Mouse (Mus musculus): ENCODE results near the gene Plcb1.

Plcb1 gene

GRCm38 (mm10) chr2:135439546-135440517 lies 654.0 kb downstream of the Plcb1 start:
- peak; percentile 89 for DNase-seq

- no peak for DNase-seq
These were observed 667.7 kb downstream of the Plcb1 start for GRCm38 (mm10) chr2:135453581-135453980.

- no peak for DNase-seq
These were observed 668.1 kb downstream of the Plcb1 start for GRCm38 (mm10) chr2:135454015-135454414.

GRCm38 (mm10) chr2:135454455-135454854 lies 668.6 kb downstream of the Plcb1 start:
- DNase-seq: no peak

GRCm38 (mm10) chr2:135467895-135468294 lies 682.0 kb downstream of the Plcb1 start:
- no peak for DNase-seq

- no peak for DNase-seq
These were observed 688.2 kb downstream of the Plcb1 start for GRCm38 (mm10) chr2:135474107-135474506.

GRCm38 (mm10) chr2:135485248-135485647 lies 699.4 kb downstream of the Plcb1 start:
- DNase-seq: no peak

GRCm38 (mm10) chr2:135488277-135488676 lies 702.4 kb downstream of the Plcb1 start:
- no peak for DNase-seq

- no peak for DNase-seq
These were observed 703.3 kb downstream of the Plcb1 start for GRCm38 (mm10) chr2:135489127-135489526.

GRCm38 (mm10) chr2:135492777-135493176 lies 706.9 kb downstream of the Plcb1 start:
- DNase-seq: no peak

- DNase-seq: no peak
These were observed 710.7 kb downstream of the Plcb1 start for GRCm38 (mm10) chr2:135496553-135496952.

- peak; percentile 22 for DNase-seq
These were observed 711.4 kb downstream of the Plcb1 start for GRCm38 (mm10) chr2:135497251-135497650.

- no peak for DNase-seq
These were observed 715.0 kb downstream of the Plcb1 start for GRCm38 (mm10) chr2:135500872-135501271.

- no peak for DNase-seq
These were observed 717.6 kb downstream of the Plcb1 start for GRCm38 (mm10) chr2:135503328-135503997.

GRCm38 (mm10) chr2:135503998-135504354 lies 718.1 kb downstream of the Plcb1 start:
- DNase-seq: no peak

GRCm38 (mm10) chr2:135507111-135507510 lies 721.2 kb downstream of the Plcb1 start:
- peak; percentile 18 for DNase-seq

GRCm38 (mm10) chr2:135518956-135519355 lies 733.1 kb downstream of the Plcb1 start:
- no peak for DNase-seq

Data from cerebellum, adult 9-10 months (tissue).